Mouse (Mus musculus) kidney, postnatal 0 days (tissue): Measurements from ENCODE around the gene Foxn2. TPM values are rescaled to one million over a fixed set of nuclear protein-coding genes. Genes with fewer than 3 reads are reported as not detected.

ENCODE experiments used
- ATAC-seq: fragments of 200-750 bp; cut with Nextera tagmentation; replicated peaks from 2 replicates; pipeline ENCODE4 v1.8.0; 2017; ENCODE audit warnings: low read depth, moderate number of reproducible peaks, moderate TSS enrichment, moderate library complexity; ENCODE audit not compliant: low FRiP score
- DNase-seq: peaks from one replicate; pipeline ENCODE4 v3.0.0-alpha.2; 2016; ENCODE audit warnings: low spot score
- H3K27ac ChIP-seq: fragments of 300-500 bp; sonication (generic); 2 replicates; pipeline ENCODE4 v1.5.1; 2014; ENCODE audit warnings: mild to moderate bottlenecking
- H3K27me3 ChIP-seq: fragments of 300-500 bp; sonication (generic); 2 replicates; pipeline ENCODE4 v1.6.1; 2014; ENCODE audit warnings: low read length, mixed read lengths; ENCODE audit not compliant: insufficient read depth
- H3K36me3 ChIP-seq: fragments of 300-500 bp; sonication (generic); 2 replicates; pipeline ENCODE4 v1.6.1; 2014; ENCODE audit warnings: low read length, mixed read lengths; ENCODE audit not compliant: insufficient read depth
- H3K4me1 ChIP-seq: fragments of 300-500 bp; sonication (generic); replicated peaks from 2 replicates; pipeline ENCODE4 v1.6.1; 2014; ENCODE audit warnings: antibody characterized with exemption, low read length, mixed read lengths; ENCODE audit not compliant: insufficient read depth
- H3K4me2 ChIP-seq: fragments of 300-500 bp; sonication (generic); 2 replicates; pipeline ENCODE4 v1.6.1; 2014; ENCODE audit warnings: mild to moderate bottlenecking, low read length, moderate library complexity, mixed read lengths
- H3K4me3 ChIP-seq: fragments of 300-500 bp; sonication (generic); replicated peaks from 2 replicates; pipeline ENCODE4 v1.5.1; 2014; ENCODE audit warnings: low read depth, low read length
- H3K9ac ChIP-seq: fragments of 300-500 bp; sonication (generic); 2 replicates; pipeline ENCODE4 v1.6.1; 2014; ENCODE audit warnings: low read depth, low read length
- H3K9me3 ChIP-seq: fragments of 300-500 bp; sonication (generic); replicated peaks from 2 replicates; pipeline ENCODE4 v1.6.1; 2016; ENCODE audit warnings: low read length, inconsistent platforms, mixed read lengths
- CTCF ChIP-seq: IDR thresholded peaks from 2 replicates; pipeline ENCODE4 v1.5.1; 2016; ENCODE audit warnings: antibody characterized with exemption, low read depth, mild to moderate bottlenecking, moderate library complexity
- WGBS: fragments of 180-500 bp; shearing (Covaris S2); extraction: QIAGEN DNeasy Blood & Tissue Kit; methylation state at CpG from one replicate; pipeline ENCODE4 v1.1.7; 2014; 5-methylcytosine and 5-hydroxymethylcytosine counted together
- polyA plus RNA-seq: library from polyadenylated mRNA; unstranded; fragments of >200 nt; fragmentation: Nextera tagmentation; extraction: Ambion mirVana; gene quantifications from 2 replicates; pipeline ENCODE4 v1.2.1, GENCODE M21; 2015

Foxn2 gene
- polyA plus RNA-seq, 1 experiment from 2014 or later: 9.9 TPM

DNA sequence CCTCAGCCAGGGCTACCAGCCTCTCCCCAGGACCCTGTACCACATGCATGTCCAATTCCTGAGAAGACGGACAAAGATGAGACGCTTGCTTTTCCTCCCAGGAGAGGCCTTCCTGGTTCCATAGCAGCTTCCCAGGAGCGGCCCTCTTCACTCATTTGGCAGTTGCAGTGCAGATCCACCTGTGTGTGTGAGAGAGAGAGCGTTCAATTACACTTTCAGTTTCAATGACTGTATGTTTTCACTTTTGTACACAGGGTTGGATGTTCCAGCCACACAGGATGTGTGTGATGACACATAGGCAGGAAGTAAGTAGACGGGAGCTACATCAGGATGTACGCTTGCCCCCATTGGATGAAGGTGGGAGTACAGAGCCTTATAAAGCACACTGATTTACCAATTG lies 37.2 kb upstream of the Foxn2 start:
- no peaks in the 10 kb centered on the region for H3K4me1 ChIP-seq
- H3K9me3 ChIP-seq: no peaks in the 10 kb centered on the region
- TF ChIP-seq CTCF: no peak
- DNase-seq (no peak), ATAC-seq (no peak)
- no peak overlapping the region for H3K27ac ChIP-seq
- no peaks in the 10 kb centered on the region for H3K27me3 ChIP-seq
- H3K4me3 ChIP-seq: no peak overlapping the region
- no peak overlapping the region for H3K9ac ChIP-seq
- 80% methylated on average over 6 of the region's 6 CpGs for WGBS
- no peaks in the 10 kb centered on the region for H3K36me3 ChIP-seq
- no peak overlapping the region for H3K4me2 ChIP-seq

DNA sequence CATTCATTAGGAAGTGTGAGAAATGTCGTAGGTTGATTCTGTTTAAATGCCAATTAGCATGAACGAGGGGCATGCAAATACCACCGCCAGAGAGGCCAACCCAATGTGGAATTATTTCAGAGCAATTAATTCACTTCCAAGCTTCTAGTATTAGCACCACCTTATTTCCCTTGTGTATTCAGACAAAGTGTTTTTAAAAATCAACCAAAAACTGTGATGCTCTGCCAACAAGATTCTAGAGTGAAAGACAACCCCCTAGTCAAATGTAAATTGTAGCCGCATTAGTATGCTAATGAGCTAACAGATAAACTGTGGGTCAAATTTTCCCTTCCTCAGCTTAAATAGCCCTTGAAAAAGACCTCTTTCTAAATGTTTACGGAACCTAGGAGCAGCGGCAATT lies 36.0 kb upstream of the Foxn2 start:
- Histone ChIP-seq H3K4me1 (no peaks in the 10 kb centered on the region), H3K4me3 (no peak overlapping the region), H3K27ac (no peak overlapping the region), H3K4me2 (peak overlapping the region; percentile 33), H3K27me3 (no peaks in the 10 kb centered on the region), H3K9ac (no peak overlapping the region), H3K9me3 (no peaks in the 10 kb centered on the region), H3K36me3 (no peaks in the 10 kb centered on the region)
- TF ChIP-seq CTCF: no peak
- DNase-seq (no peak), ATAC-seq (no peak)
- 15% methylated on average over 6 of the region's 6 CpGs for WGBS

DNA sequence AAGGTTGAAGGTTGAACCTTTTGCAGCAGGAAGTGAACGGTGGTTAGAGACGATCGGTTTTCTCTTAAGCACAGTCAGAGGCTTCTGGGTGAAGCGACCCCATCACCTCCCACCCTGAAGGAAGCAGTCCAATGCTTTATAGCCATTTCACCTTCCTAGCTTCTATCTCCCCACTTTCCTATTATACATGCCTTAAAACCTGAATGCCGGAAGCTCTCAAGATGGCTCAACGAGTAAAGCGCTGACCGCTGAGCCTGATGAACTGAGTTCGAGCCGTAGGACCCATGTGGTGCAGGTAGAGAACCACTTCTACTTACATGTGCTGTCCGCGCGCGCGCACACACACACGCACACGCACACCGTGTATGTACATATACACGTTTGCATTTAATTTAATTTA lies 35.4 kb upstream of the Foxn2 start:
- DNase-seq: peak; percentile 11
- H3K9me3 ChIP-seq: no peaks in the 10 kb centered on the region
- 35% methylated on average over 19 of the region's 19 CpGs for WGBS
- no peak for ATAC-seq
- no peak overlapping the region for H3K9ac ChIP-seq
- H3K4me1 ChIP-seq: no peaks in the 10 kb centered on the region
- peak overlapping the region; percentile 33 for H3K4me2 ChIP-seq
- no peak overlapping the region for H3K4me3 ChIP-seq
- H3K27me3 ChIP-seq: no peaks in the 10 kb centered on the region
- H3K27ac ChIP-seq: no peak overlapping the region
- no peak for TF ChIP-seq CTCF
- no peaks in the 10 kb centered on the region for H3K36me3 ChIP-seq

DNA sequence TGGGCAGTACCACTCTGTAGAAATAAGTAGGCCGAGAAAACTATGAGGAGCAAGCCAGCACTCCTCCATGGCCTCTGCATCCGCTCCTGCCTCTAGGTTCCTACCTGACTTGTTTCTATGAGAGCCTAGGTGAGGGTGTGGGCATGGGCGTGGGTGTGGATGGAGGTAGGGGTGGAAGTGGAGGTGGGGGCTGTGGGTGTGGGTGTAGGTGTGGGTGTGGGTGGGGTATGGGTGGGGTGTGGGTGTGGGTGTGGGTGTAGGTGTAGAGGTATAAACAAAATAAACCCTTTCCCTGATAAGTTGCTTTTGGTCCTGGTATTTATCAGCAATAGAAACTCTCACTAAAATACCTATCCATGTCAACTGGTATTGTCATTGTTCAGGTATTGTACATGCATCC lies 30.8 kb upstream of the Foxn2 start:
- no peak for DNase-seq
- no peak overlapping the region for H3K27ac ChIP-seq
- H3K4me1 ChIP-seq: no peaks in the 10 kb centered on the region
- H3K4me2 ChIP-seq: no peak overlapping the region
- no peak overlapping the region for H3K9ac ChIP-seq
- no peaks in the 10 kb centered on the region for H3K36me3 ChIP-seq
- H3K9me3 ChIP-seq: no peaks in the 10 kb centered on the region
- 83% methylated on average over 3 of the region's 3 CpGs for WGBS
- no peaks in the 10 kb centered on the region for H3K27me3 ChIP-seq
- TF ChIP-seq CTCF: no peak
- H3K4me3 ChIP-seq: no peak overlapping the region
- no peak for ATAC-seq

DNA sequence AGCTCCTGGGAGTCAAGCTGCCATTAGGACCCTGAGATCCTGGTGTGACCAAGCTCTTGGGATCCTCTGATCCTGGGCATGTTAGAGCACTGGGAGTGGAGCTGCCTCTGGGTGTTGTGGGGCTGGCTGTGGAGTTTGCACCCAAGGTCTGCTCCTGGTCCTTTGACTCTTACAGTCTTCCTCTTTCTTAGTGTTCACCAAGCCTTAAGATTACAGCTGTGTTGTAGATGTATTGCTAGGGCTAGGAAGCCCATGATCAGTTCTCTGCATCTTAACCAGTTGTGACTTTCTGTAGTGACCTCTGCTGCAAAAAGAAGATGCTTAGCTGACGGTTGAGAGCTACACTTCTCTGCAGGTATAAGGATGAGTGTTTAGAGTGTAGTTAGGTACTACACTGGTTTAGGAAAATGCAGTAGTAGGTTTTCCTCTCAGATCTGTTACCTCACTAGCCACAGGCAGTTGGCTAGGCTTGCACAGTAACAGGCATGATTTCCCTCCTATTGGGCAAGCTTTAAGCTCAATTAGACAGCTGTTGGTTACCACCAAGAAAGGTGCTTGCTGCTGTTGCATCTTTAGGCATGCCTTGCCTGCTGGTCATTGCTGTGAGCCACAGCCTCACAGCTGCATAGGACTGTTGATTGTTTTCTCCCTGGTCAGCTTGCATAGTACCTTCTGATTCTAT lies 27.2 kb upstream of the Foxn2 start:
- no peaks in the 10 kb centered on the region for H3K4me1 ChIP-seq
- TF ChIP-seq CTCF: no peak
- no peak for ATAC-seq
- WGBS: 89% methylated on average over 1 of the region's 1 CpGs
- no peaks in the 10 kb centered on the region for H3K36me3 ChIP-seq
- H3K4me2 ChIP-seq: no peak overlapping the region
- DNase-seq: no peak
- no peak overlapping the region for H3K9ac ChIP-seq
- no peak overlapping the region for H3K27ac ChIP-seq
- no peaks in the 10 kb centered on the region for H3K9me3 ChIP-seq
- H3K27me3 ChIP-seq: no peaks in the 10 kb centered on the region
- no peak overlapping the region for H3K4me3 ChIP-seq

DNA sequence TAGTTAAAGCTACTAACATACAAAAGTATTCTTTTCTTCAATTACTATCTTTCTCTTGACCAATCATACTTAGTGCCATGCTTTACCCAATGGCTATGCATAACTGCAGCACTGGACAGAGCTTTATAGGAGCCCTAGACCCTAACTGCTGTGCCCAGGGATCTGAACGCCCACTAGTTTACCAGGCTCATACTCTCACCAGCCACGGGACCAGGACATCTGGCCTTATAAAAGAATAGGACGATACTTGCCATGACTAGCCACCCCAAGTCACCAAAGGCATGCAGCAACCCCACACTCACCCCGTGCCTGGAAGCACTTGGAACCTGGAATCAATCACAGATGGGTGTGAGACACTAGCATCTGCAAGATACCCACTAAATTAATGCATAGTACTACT lies 20.1 kb upstream of the Foxn2 start:
- 91% methylated on average over 4 of the region's 4 CpGs for WGBS

DNA sequence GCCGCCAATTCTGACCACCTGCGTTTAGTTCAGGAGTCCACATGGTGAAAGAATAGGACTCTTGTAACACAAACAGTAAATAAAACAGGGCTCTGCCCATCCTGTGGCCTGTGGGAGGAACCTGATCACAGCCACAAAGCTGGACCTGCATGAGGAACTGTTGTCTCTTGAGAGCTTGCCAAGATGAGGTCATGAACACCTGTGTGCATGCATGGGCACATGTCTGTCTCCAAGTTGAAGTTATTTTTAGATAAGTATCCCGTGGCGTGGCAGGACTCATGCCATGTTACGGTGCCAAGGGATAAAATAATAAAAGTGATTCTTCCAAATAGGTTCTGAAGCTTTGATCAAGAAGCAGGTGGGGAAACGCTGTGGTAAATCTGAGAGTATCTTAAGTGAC lies 19.3 kb upstream of the Foxn2 start:
- no peak for DNase-seq
- H3K4me1 ChIP-seq: no peaks in the 10 kb centered on the region
- H3K27me3 ChIP-seq: no peaks in the 10 kb centered on the region
- H3K27ac ChIP-seq: no peak overlapping the region
- WGBS: 88% methylated on average over 6 of the region's 6 CpGs
- H3K4me2 ChIP-seq: no peak overlapping the region
- no peaks in the 10 kb centered on the region for H3K9me3 ChIP-seq
- no peak overlapping the region for H3K4me3 ChIP-seq
- no peak for TF ChIP-seq CTCF
- ATAC-seq: no peak
- H3K9ac ChIP-seq: no peak overlapping the region
- no peaks in the 10 kb centered on the region for H3K36me3 ChIP-seq

More for the DNA sequence above, 20.1 kb upstream of the Foxn2 start:
- H3K9me3 ChIP-seq: no peaks in the 10 kb centered on the region
- H3K36me3 ChIP-seq: no peaks in the 10 kb centered on the region
- H3K4me2 ChIP-seq: no peak overlapping the region
- TF ChIP-seq CTCF: no peak
- H3K9ac ChIP-seq: no peak overlapping the region
- no peak overlapping the region for H3K4me3 ChIP-seq
- ATAC-seq: no peak
- no peak overlapping the region for H3K27ac ChIP-seq
- no peaks in the 10 kb centered on the region for H3K4me1 ChIP-seq
- DNase-seq: no peak
- no peaks in the 10 kb centered on the region for H3K27me3 ChIP-seq
